In the genomic region with DNA sequence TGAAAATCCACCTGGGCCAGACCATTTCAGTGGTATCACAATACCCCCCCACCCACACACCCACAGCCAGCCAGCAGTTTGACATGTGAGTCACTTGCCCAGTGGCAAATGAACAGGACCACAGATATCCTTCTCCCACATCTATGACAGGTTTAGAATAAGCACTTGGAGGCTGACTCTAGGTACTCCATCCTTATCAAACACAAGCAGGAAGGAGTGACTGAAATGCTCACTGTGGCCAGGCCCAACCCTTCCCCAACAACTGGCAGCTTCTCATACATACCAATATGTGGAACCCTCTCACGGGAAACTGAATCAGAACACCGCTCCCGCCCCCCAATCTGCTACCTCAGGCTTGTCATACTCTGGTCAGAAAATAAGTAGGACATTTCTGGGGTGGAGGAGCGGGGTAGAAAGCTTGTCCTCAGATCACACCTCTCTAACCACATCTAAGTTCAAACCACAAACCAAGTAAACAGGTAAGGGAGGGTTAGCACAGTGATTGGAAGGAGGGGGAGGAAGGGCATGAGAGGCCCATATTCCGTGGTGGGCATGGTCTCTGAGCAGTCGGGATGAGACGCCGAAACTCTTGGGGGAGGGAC, we compare ENCODE assay signal across 25 mouse cellular contexts.
DNase-seq lines count a peak whose midpoint lies in the region; ATAC-seq and TF ChIP-seq lines count a peak whose summit lies in the region.
"Had no signal": no experiment of that assay in that cellular context is flagged by ENCODE, and none has a peak within 500 bp of the region (broad histone marks: within the 10 kb centered on the region; RNA-seq: fewer than 3 reads in every experiment).

No protein-coding gene starts in this region.

- no peak for TF ChIP-seq CTCF in stomach, postnatal 0 days (IDR thresholded peaks at IDR 0.05; ENCODE audit: low read depth)

- H3K9me3 ChIP-seq in stomach, postnatal 0 days (ENCODE audit: control insufficient read depth, low read length), result no peaks in the 10 kb centered on the region
- H3K9me3 ChIP-seq: forebrain, embryonic 10.5 days; heart, embryonic 10.5 days; hindbrain, embryonic 15.5 days; limb, embryonic 13.5 days; liver, embryonic 12.5 days; neural tube, embryonic 15.5 days had no signal

- H3K27me3 ChIP-seq in stomach, postnatal 0 days (ENCODE audit: control insufficient read depth, insufficient read depth, low read length), result no peaks in the 10 kb centered on the region
- H3K27me3 ChIP-seq: hindbrain, embryonic 15.5 days; liver, embryonic 12.5 days; neural tube, embryonic 15.5 days had no signal

- 80% methylated on average over 8 of the region's 8 CpGs for whole genome bisulfite sequencing in stomach, postnatal 0 days

- H3K36me3 ChIP-seq in stomach, postnatal 0 days (ENCODE audit: control insufficient read depth, insufficient read depth, low read length), result no peaks in the 10 kb centered on the region
- H3K36me3 ChIP-seq: forebrain, embryonic 10.5 days; heart, embryonic 10.5 days; hindbrain, embryonic 15.5 days; limb, embryonic 13.5 days; liver, embryonic 12.5 days; neural tube, embryonic 15.5 days had no signal

- no peak overlapping the region for H3K9ac ChIP-seq in stomach, postnatal 0 days (ENCODE audit: low read length)
- H3K9ac ChIP-seq: hindbrain, embryonic 15.5 days; limb, embryonic 13.5 days; liver, embryonic 12.5 days; neural tube, embryonic 15.5 days had no signal

- ATAC-seq in megakaryocyte progenitor cell, adult 5-6 weeks (replicated peaks; ENCODE audit: poor library complexity), result peak; percentile 20; the same call in 1 of the 2 replicates
- peak; percentile 57; the same call in 1 of the 2 replicates for ATAC-seq in stomach, postnatal 0 days (ENCODE audit: low FRiP score, low TSS enrichment)
- ATAC-seq in cerebellum, adult (ENCODE audit: insufficient number of reproducible peaks, low FRiP score, low TSS enrichment), result no peak
- ATAC-seq: intestine, embryonic 16.5 days; liver, embryonic 12.5 days; midbrain, embryonic 16.5 days had no signal

- H3K4me3 ChIP-seq in stomach, postnatal 0 days (ENCODE audit: low read depth, low read length), result no peak overlapping the region
- H3K4me3 ChIP-seq: forebrain, embryonic 10.5 days; heart, embryonic 10.5 days; hindbrain, embryonic 15.5 days; limb, embryonic 13.5 days; liver, embryonic 12.5 days; myocyte; neural tube, embryonic 15.5 days had no signal

- no peak overlapping the region for H3K4me2 ChIP-seq in stomach, postnatal 0 days (replicated peaks; ENCODE audit: low read depth)
- H3K4me2 ChIP-seq: hindbrain, embryonic 15.5 days; limb, embryonic 13.5 days; liver, embryonic 12.5 days; neural tube, embryonic 15.5 days had no signal

- no peak overlapping the region for H3K27ac ChIP-seq in stomach, postnatal 0 days (replicated peaks)
- H3K27ac ChIP-seq: forebrain, embryonic 10.5 days; heart, embryonic 10.5 days; hindbrain, embryonic 15.5 days; limb, embryonic 13.5 days; liver, embryonic 12.5 days; neural tube, embryonic 15.5 days had no signal

- no peaks in the 10 kb centered on the region for H3K4me1 ChIP-seq in stomach, postnatal 0 days (replicated peaks; ENCODE audit: control insufficient read depth, insufficient read depth)
- H3K4me1 ChIP-seq: forebrain, embryonic 10.5 days; heart, embryonic 10.5 days; hindbrain, embryonic 15.5 days; liver, embryonic 12.5 days had no signal

- TF ChIP-seq EP300 in stomach, postnatal 0 days (optimal IDR thresholded peaks at IDR 0.05), result no peak

- peak; percentile 2 for DNase-seq in spleen, adult 12 weeks (ENCODE audit: low spot score)
- DNase-seq in spleen, postnatal 10 days (ENCODE audit: low spot score in 2 of 2), result no peak
- peak; percentile 54 for DNase-seq in T-cell, adult 2 months (ENCODE audit: low spot score)
- DNase-seq in stomach, postnatal 0 days (ENCODE audit: low spot score), result no peak
- no peak for DNase-seq in gastrocnemius, postnatal 10 days
- no peak for DNase-seq in frontal cortex, postnatal 36 days (ENCODE audit: low spot score in 2 of 2)
- DNase-seq: adrenal gland, postnatal 36 days; cerebellum, adult 11 months; cerebellum, adult 9-11 months; kidney, postnatal 36 days; lung, adult 18-20 months; lung, postnatal 10 days; right cerebral cortex, postnatal 14 days; spleen, adult 18-20 months had no signal

Comparison
In these comparisons a context has a peak if more than half of its experiments do, and no peak if none do; other contexts are left out.
1. DNase-seq: peak in spleen, adult 12 weeks (single experiment) and T-cell, adult 2 months (single experiment); none in spleen, postnatal 10 days (0 of 2), stomach, postnatal 0 days (single experiment), gastrocnemius, postnatal 10 days (single experiment) and frontal cortex, postnatal 36 days (0 of 2).